24 mouse cellular contexts compared by ENCODE assay signal in the genomic region with DNA sequence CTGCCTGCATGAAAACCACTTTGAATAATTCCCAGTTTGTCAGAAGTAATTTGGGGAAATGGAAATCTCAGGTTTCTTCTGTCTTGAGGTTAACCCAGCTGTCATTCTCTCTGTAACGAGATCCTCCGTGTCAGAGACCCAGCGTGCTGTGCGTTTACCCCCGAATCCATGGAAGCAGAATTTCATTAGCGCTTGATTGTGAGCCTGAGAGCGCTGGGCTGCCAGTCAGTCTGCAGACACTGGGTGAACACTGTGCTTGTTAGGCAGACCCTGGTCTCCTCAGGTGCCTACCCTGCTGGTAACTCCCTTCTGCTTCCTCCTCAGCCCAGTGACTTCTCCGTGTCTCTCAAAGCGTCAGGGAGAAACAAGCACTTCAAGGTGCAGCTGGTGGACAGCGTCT.
DNase-seq lines count a peak whose midpoint lies in the region; ATAC-seq lines count a peak whose summit lies in the region.
"Had no signal": no experiment of that assay in that cellular context is flagged by ENCODE, and none has a peak within 500 bp of the region (broad histone marks: within the 10 kb centered on the region; RNA-seq: fewer than 3 reads in every experiment).

No protein-coding gene starts in this region.

- no peak overlapping the region for H3K4me2 ChIP-seq in forebrain, embryonic 11.5 days (ENCODE audit: low read depth, low read length, severe bottlenecking)
- no peak overlapping the region for H3K4me2 ChIP-seq in midbrain, embryonic 13.5 days (replicated peaks)
- H3K4me2 ChIP-seq in forebrain, embryonic 12.5 days = no peak overlapping the region
- H3K4me2 ChIP-seq in hindbrain, embryonic 14.5 days (replicated peaks) = no peak overlapping the region
- H3K4me2 ChIP-seq: embryonic facial prominence, embryonic 13.5 days; liver, embryonic 15.5 days; lung, embryonic 15.5 days; stomach, embryonic 15.5 days had no signal

- no peaks in the 10 kb centered on the region for H3K9me3 ChIP-seq in forebrain, embryonic 11.5 days (ENCODE audit: control insufficient read depth, low read length)
- H3K9me3 ChIP-seq in forebrain, embryonic 10.5 days = no peaks in the 10 kb centered on the region
- no peaks in the 10 kb centered on the region for H3K9me3 ChIP-seq in midbrain, embryonic 13.5 days
- no peaks in the 10 kb centered on the region for H3K9me3 ChIP-seq in midbrain, embryonic 10.5 days (replicated peaks)
- H3K9me3 ChIP-seq in forebrain, embryonic 12.5 days = no peaks in the 10 kb centered on the region
- H3K9me3 ChIP-seq in hindbrain, embryonic 14.5 days (ENCODE audit: control insufficient read depth, low read length) = no peaks in the 10 kb centered on the region
- H3K9me3 ChIP-seq: embryonic facial prominence, embryonic 13.5 days; limb, embryonic 10.5 days; liver, embryonic 15.5 days; lung, embryonic 15.5 days; stomach, embryonic 15.5 days had no signal

- DNase-seq in forebrain, embryonic 11.5 days (ENCODE audit: low spot score) = no peak
- no peak for DNase-seq in forebrain, embryonic 10.5 days (ENCODE audit: extremely low spot score, low spot score)
- DNase-seq in midbrain, embryonic 10.5 days (ENCODE audit: low spot score) = no peak
- no peak for DNase-seq in hindbrain, embryonic 14.5 days (ENCODE audit: low spot score)
- DNase-seq: adrenal gland, postnatal 25 days; cerebellum, adult 9-10 months; gastrocnemius, postnatal 36 days; heart, adult 2 months; kidney, adult 8-10 months; kidney, postnatal 14 days; liver; lung, postnatal 36 days; right cerebral cortex, adult 18-20 months; right cerebral cortex, postnatal 4 days; thymus, postnatal 25 days had no signal

- H3K27ac ChIP-seq in forebrain, embryonic 11.5 days (ENCODE audit: low read depth, low read length) = no peak overlapping the region
- H3K27ac ChIP-seq in forebrain, embryonic 10.5 days = no peak overlapping the region
- H3K27ac ChIP-seq in midbrain, embryonic 13.5 days = peak overlapping the region; percentile 55
- H3K27ac ChIP-seq in midbrain, embryonic 10.5 days (replicated peaks) = no peak overlapping the region
- no peak overlapping the region for H3K27ac ChIP-seq in forebrain, embryonic 12.5 days
- H3K27ac ChIP-seq in hindbrain, embryonic 14.5 days = no peak overlapping the region
- H3K27ac ChIP-seq: embryonic facial prominence, embryonic 13.5 days; heart, adult 2 months; limb, embryonic 10.5 days; liver, embryonic 15.5 days; lung, embryonic 15.5 days; stomach, embryonic 15.5 days had no signal

- H3K36me3 ChIP-seq in forebrain, embryonic 11.5 days (ENCODE audit: control insufficient read depth, insufficient read depth, low read length) = no peaks in the 10 kb centered on the region; the same call in 1 of the 2 replicates
- H3K36me3 ChIP-seq in forebrain, embryonic 10.5 days (replicated peaks) = peaks cover 48% of the 10 kb centered on the region
- H3K36me3 ChIP-seq in midbrain, embryonic 13.5 days = peaks cover 22% of the 10 kb centered on the region
- H3K36me3 ChIP-seq in midbrain, embryonic 10.5 days = peaks cover 61% of the 10 kb centered on the region
- peaks cover 19% of the 10 kb centered on the region for H3K36me3 ChIP-seq in forebrain, embryonic 12.5 days (replicated peaks)
- H3K36me3 ChIP-seq in hindbrain, embryonic 14.5 days (replicated peaks; ENCODE audit: control insufficient read depth, insufficient read depth) = peaks cover 10% of the 10 kb centered on the region

- no peak overlapping the region for H3K9ac ChIP-seq in forebrain, embryonic 11.5 days (ENCODE audit: low read length)
- no peak overlapping the region for H3K9ac ChIP-seq in midbrain, embryonic 13.5 days (replicated peaks)
- H3K9ac ChIP-seq in forebrain, embryonic 12.5 days = no peak overlapping the region
- H3K9ac ChIP-seq in hindbrain, embryonic 14.5 days = no peak overlapping the region
- H3K9ac ChIP-seq: embryonic facial prominence, embryonic 13.5 days; liver, embryonic 15.5 days; lung, embryonic 15.5 days; stomach, embryonic 15.5 days had no signal

- H3K4me3 ChIP-seq in forebrain, embryonic 11.5 days (ENCODE audit: low read depth, low read length) = no peak overlapping the region
- no peak overlapping the region for H3K4me3 ChIP-seq in forebrain, embryonic 10.5 days
- no peak overlapping the region for H3K4me3 ChIP-seq in midbrain, embryonic 13.5 days (replicated peaks)
- H3K4me3 ChIP-seq in midbrain, embryonic 10.5 days = no peak overlapping the region
- H3K4me3 ChIP-seq in forebrain, embryonic 12.5 days (replicated peaks) = no peak overlapping the region
- H3K4me3 ChIP-seq in hindbrain, embryonic 14.5 days (replicated peaks; ENCODE audit: low read length) = no peak overlapping the region
- H3K4me3 ChIP-seq: embryonic facial prominence, embryonic 13.5 days; heart, adult 2 months; limb, embryonic 10.5 days; liver, embryonic 15.5 days; lung, embryonic 15.5 days; stomach, embryonic 15.5 days had no signal

- H3K27me3 ChIP-seq in forebrain, embryonic 11.5 days (ENCODE audit: control insufficient read depth, insufficient read depth, low read length) = no peaks in the 10 kb centered on the region
- no peaks in the 10 kb centered on the region for H3K27me3 ChIP-seq in forebrain, embryonic 10.5 days (ENCODE audit: poor library complexity, severe bottlenecking)
- H3K27me3 ChIP-seq in midbrain, embryonic 13.5 days = no peaks in the 10 kb centered on the region
- no peaks in the 10 kb centered on the region for H3K27me3 ChIP-seq in midbrain, embryonic 10.5 days (ENCODE audit: low read depth, poor library complexity, severe bottlenecking)
- no peaks in the 10 kb centered on the region for H3K27me3 ChIP-seq in forebrain, embryonic 12.5 days
- H3K27me3 ChIP-seq in hindbrain, embryonic 14.5 days (ENCODE audit: control insufficient read depth, insufficient read depth, low read length) = no peaks in the 10 kb centered on the region
- H3K27me3 ChIP-seq: embryonic facial prominence, embryonic 13.5 days; liver, embryonic 15.5 days; lung, embryonic 15.5 days; stomach, embryonic 15.5 days had no signal

- H3K4me1 ChIP-seq in forebrain, embryonic 11.5 days (replicated peaks; ENCODE audit: control insufficient read depth, insufficient read depth, low read length) = no peaks in the 10 kb centered on the region
- H3K4me1 ChIP-seq in forebrain, embryonic 10.5 days = no peaks in the 10 kb centered on the region
- H3K4me1 ChIP-seq in midbrain, embryonic 13.5 days (replicated peaks) = peaks cover 18% of the 10 kb centered on the region; the same call in 1 of the 2 replicates
- no peaks in the 10 kb centered on the region for H3K4me1 ChIP-seq in midbrain, embryonic 10.5 days
- H3K4me1 ChIP-seq in forebrain, embryonic 12.5 days = no peaks in the 10 kb centered on the region; the same call in 1 of the 2 replicates
- 0 out of 2 replicates have a peak, but pooled peaks cover 3% of the 10 kb centered on the region for H3K4me1 ChIP-seq in hindbrain, embryonic 14.5 days (replicated peaks; ENCODE audit: control insufficient read depth, insufficient read depth, low read length)
- H3K4me1 ChIP-seq: limb, embryonic 10.5 days; lung, embryonic 15.5 days; stomach, embryonic 15.5 days had no signal

- WGBS in forebrain, embryonic 11.5 days = 77% methylated on average over 10 of the region's 10 CpGs
- 89% methylated on average over 10 of the region's 10 CpGs for WGBS in forebrain, embryonic 10.5 days
- 66% methylated on average over 10 of the region's 10 CpGs for WGBS in midbrain, embryonic 13.5 days
- 91% methylated on average over 10 of the region's 10 CpGs for WGBS in midbrain, embryonic 10.5 days
- 57% methylated on average over 10 of the region's 10 CpGs for WGBS in forebrain, embryonic 12.5 days
- WGBS in hindbrain, embryonic 14.5 days = 57% methylated on average over 10 of the region's 10 CpGs

- 0 out of 2 replicates have a peak, but pooled peaks have one; percentile 21 for ATAC-seq in forebrain, embryonic 11.5 days (replicated peaks; ENCODE audit: low FRiP score)
- ATAC-seq in midbrain, embryonic 13.5 days = peak; percentile 53; the same call in 1 of the 2 replicates
- 0 out of 2 replicates have a peak, but pooled peaks have one; percentile 39 for ATAC-seq in forebrain, embryonic 12.5 days (ENCODE audit: low FRiP score)
- ATAC-seq in hindbrain, embryonic 14.5 days (ENCODE audit: low FRiP score) = peak; percentile 16; the same call in 1 of the 2 replicates
- no peak for ATAC-seq in erythroid progenitor cell, adult 5-6 weeks (replicated peaks; ENCODE audit: low FRiP score, poor library complexity, severe bottlenecking)
- no peak for ATAC-seq in activated CD4-positive, CD25-positive, alpha-beta regulatory T cell, adult 4 months

Comparison
In these comparisons a context has a peak if more than half of its experiments do, and no peak if none do; other contexts are left out.
1. ATAC-seq: peak in forebrain, embryonic 11.5 days (single experiment), midbrain, embryonic 13.5 days (single experiment), forebrain, embryonic 12.5 days (single experiment) and hindbrain, embryonic 14.5 days (single experiment); none in erythroid progenitor cell, adult 5-6 weeks (single experiment) and activated CD4-positive, CD25-positive, alpha-beta regulatory T cell, adult 4 months (single experiment).